Mouse (Mus musculus) ES-E14 (cell line): ENCODE measurements around the gene Pdzd2. TPM values are rescaled to one million over a fixed set of nuclear protein-coding genes. Genes with fewer than 3 reads are reported as not detected.
A peak's percentile ranks its signal among the peaks of the same experiment; 100 is the strongest.

ENCODE experiments used
- DNase-seq: peaks from one replicate; pipeline ENCODE4 v3.0.0-alpha.2; 2013; ENCODE audit warnings: low read depth, low spot score
- H3K27ac ChIP-seq: 2 replicates; pipeline ENCODE4 v1.5.1; 2012; ENCODE audit warnings: low read depth, mild to moderate bottlenecking, low read length, moderate library complexity, mixed read lengths; ENCODE audit not compliant: poor library complexity, insufficient read depth, severe bottlenecking
- H3K36me3 ChIP-seq: 2 replicates; pipeline ENCODE4 v1.6.1; 2012; ENCODE audit warnings: mild to moderate bottlenecking, low read length, moderate library complexity, mixed read lengths; ENCODE audit not compliant: control insufficient read depth, poor library complexity, insufficient read depth, severe bottlenecking
- H3K4me1 ChIP-seq, 2 experiments: fragments of 150-350 bp in 1 of 2; sonication (generic) in 1 of 2; 2 replicates each; pipeline ENCODE4 v1.6.1; 2012; ENCODE audit warnings: low read length in 2 of 2, mild to moderate bottlenecking in 1 of 2, mixed read lengths in 1 of 2; ENCODE audit not compliant: control insufficient read depth in 2 of 2, insufficient read depth in 2 of 2, poor library complexity in 1 of 2
- H3K4me3 ChIP-seq, 2 experiments: fragments of 150-350 bp in 1 of 2; sonication (generic) in 1 of 2; 2 replicates each; pipeline ENCODE4 v1.5.1; 2012; ENCODE audit warnings: low read length in 2 of 2, low read depth in 1 of 2, mild to moderate bottlenecking in 1 of 2, mixed read lengths in 1 of 2; ENCODE audit not compliant: insufficient read depth in 1 of 2, poor library complexity in 1 of 2, severe bottlenecking in 1 of 2
- H3K9ac ChIP-seq: 2 replicates; pipeline ENCODE4 v1.6.1; 2012; ENCODE audit warnings: low read depth, mild to moderate bottlenecking, low read length, mixed read lengths; ENCODE audit not compliant: poor library complexity, insufficient read depth, severe bottlenecking
- H3K9me3 ChIP-seq: fragments of 150-350 bp; sonication (generic); 2 replicates; pipeline ENCODE4 v1.6.1; 2012; ENCODE audit warnings: low read depth, mild to moderate bottlenecking, low read length; ENCODE audit not compliant: control insufficient read depth, insufficient read depth
- CHD2 ChIP-seq: IDR thresholded peaks from 2 replicates; pipeline ENCODE4 v1.6.1; 2014; ENCODE audit warnings: mild to moderate bottlenecking, low read depth, low read length, inconsistent platforms
- HCFC1 ChIP-seq: IDR thresholded peaks from 2 replicates; pipeline ENCODE4 v1.6.1; 2012; ENCODE audit warnings: low read length, inconsistent platforms, borderline replicate concordance; ENCODE audit not compliant: insufficient read depth
- MAFK ChIP-seq: IDR thresholded peaks from 2 replicates; pipeline ENCODE4 v1.6.1; 2014; ENCODE audit warnings: mild to moderate bottlenecking, low read depth, low read length, inconsistent platforms; ENCODE audit not compliant: insufficient read depth
- ZC3H11A ChIP-seq: IDR thresholded peaks from 2 replicates; pipeline ENCODE4 v1.6.1; 2012; ENCODE audit warnings: low read depth, mild to moderate bottlenecking, inconsistent platforms, low read length, borderline replicate concordance
- ZNF384 ChIP-seq: IDR thresholded peaks from 2 replicates; pipeline ENCODE4 v1.6.1; 2012; ENCODE audit warnings: low read depth, low read length, inconsistent platforms
- in situ Hi-C, 2 experiments: fragments of 600-800 bp; cut with MboI; formaldehyde crosslinking; loops; one replicate each; pipeline ENCODE4 v1.15.1; 2025; ENCODE audit warnings: low sequenced_read_pairs in 2 of 2, inconsistent platforms in 1 of 2; ENCODE audit not compliant: unreplicated experiment in 2 of 2
- total RNA-seq: library from RNA; depleted of rRNA; stranded (reverse); fragments of 300-350 nt; gene quantifications from 2 replicates; pipeline ENCODE4 v1.2.3, GENCODE M21; 2012

Pdzd2 gene
- total RNA-seq, 1 experiment, result 6.3 TPM

DNA sequence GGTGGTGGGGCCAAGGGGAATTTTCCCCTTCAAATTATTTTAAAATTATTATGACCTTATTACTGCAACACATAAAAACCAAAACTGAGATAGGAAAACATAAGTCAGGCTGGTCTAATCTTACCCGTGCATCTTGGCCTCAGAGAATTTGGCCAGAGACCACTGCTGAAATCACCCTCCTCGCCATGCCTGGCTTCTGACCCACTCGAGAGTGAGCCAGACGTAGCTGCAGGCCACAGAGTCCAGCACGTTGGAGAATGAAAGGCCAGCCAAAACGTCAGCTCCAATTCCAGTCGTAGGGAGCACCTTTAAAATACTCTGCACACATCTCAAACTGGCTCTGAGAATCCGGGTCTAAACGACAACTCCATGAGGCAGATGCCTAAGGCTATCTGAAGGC is 226.2 kb downstream of the Pdzd2 start:
- TF ChIP-seq MAFK, result no peak
- no peak for TF ChIP-seq CHD2
- TF ChIP-seq ZNF384, result no peak
- TF ChIP-seq ZC3H11A, result no peak
- TF ChIP-seq HCFC1, result no peak
- no peak for DNase-seq
- no peak overlapping the region for H3K9ac ChIP-seq
- no peak overlapping the region for H3K4me3 ChIP-seq
- H3K4me1 ChIP-seq, result peaks cover 1 to 11% of the 10 kb centered on the region in 2 experiments; a peak in 1 of 4 replicates
- no peaks in the 10 kb centered on the region for H3K9me3 ChIP-seq
- no peak overlapping the region for H3K27ac ChIP-seq
- in situ Hi-C loops, result no loop called here
- H3K36me3 ChIP-seq, result no peaks in the 10 kb centered on the region

GRCm38 (mm10) chr15:12508765-12509377 is 230.9 kb downstream of the Pdzd2 start:
- no peak for DNase-seq
- H3K9me3 ChIP-seq, result no peaks in the 10 kb centered on the region
- H3K27ac ChIP-seq, result no peak overlapping the region
- H3K9ac ChIP-seq, result no peak overlapping the region
- H3K4me1 ChIP-seq, result peaks cover 4 to 15% of the 10 kb centered on the region in 2 experiments; a peak in 3 of 4 replicates
- H3K4me3 ChIP-seq, result no peak overlapping the region
- no peaks in the 10 kb centered on the region for H3K36me3 ChIP-seq
- in situ Hi-C loops, result no loop called here
- TF ChIP-seq CHD2 (no peak), ZNF384 (no peak), MAFK (no peak), ZC3H11A (no peak), HCFC1 (no peak)

DNA sequence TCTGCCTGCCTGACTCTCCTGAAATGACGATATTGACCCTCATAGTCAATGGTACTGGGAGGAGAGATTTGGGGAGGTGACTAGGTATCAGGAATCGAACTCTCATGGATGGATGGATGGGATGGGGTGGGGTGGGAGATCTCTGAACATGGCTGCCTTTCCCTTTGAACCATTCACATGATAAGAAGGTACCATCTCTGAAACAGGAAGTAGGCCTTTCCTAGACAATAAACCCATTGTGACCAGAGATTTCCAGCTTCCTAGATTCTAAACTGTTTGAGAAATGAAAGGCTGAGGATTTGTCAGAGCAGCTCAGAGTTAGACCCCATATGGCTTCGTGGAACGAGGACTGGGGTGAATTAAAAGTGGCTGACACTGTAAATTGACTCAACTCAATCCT is 232.2 kb downstream of the Pdzd2 start:
- peak; percentile 41 for DNase-seq
- no peaks in the 10 kb centered on the region for H3K9me3 ChIP-seq
- no peaks in the 10 kb centered on the region for H3K36me3 ChIP-seq
- H3K4me1 ChIP-seq, result peaks cover 4 to 17% of the 10 kb centered on the region in 2 experiments; a peak in 3 of 4 replicates
- no peak overlapping the region for H3K4me3 ChIP-seq
- TF ChIP-seq ZC3H11A (no peak), CHD2 (no peak), ZNF384 (no peak), HCFC1 (no peak), MAFK (no peak)
- in situ Hi-C loops, result no loop called here
- H3K9ac ChIP-seq, result no peak overlapping the region
- no peak overlapping the region; the same call in 1 of the 2 replicates for H3K27ac ChIP-seq

DNA sequence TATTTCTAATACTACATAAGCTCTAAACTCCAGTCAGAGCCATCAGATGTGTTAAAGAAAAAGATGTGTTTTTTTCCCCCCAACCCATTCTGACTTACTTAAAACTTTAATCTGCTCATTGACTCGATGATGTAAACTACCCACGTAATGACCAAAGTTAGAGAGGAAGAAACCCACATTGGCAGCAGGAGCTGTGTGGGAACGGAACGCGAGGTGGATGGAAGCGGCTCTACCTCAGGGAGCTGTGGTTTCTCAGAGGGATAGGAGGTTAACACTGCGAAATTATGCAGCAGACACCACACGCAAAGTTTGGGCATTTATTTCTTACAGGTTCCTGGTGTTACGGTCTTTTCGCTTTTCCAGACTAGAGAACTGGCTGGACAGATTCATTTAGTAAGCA is 233.2 kb downstream of the Pdzd2 start:
- H3K27ac ChIP-seq, result no peak overlapping the region
- peaks cover 4 to 18% of the 10 kb centered on the region in 2 experiments; a peak in 3 of 4 replicates for H3K4me1 ChIP-seq
- H3K4me3 ChIP-seq, result no peak overlapping the region
- in situ Hi-C loops, result no loop called here
- TF ChIP-seq HCFC1, result no peak
- no peak for TF ChIP-seq CHD2
- no peak for TF ChIP-seq ZC3H11A
- no peak for TF ChIP-seq ZNF384
- no peak for TF ChIP-seq MAFK
- H3K9ac ChIP-seq, result no peak overlapping the region
- DNase-seq, result no peak
- H3K9me3 ChIP-seq, result no peaks in the 10 kb centered on the region
- H3K36me3 ChIP-seq, result no peaks in the 10 kb centered on the region
